Mouse (Mus musculus) myocyte (in vitro differentiated cells): Measurements from ENCODE around the gene Ddit4l. TPM values are rescaled to one million over a fixed set of nuclear protein-coding genes. Genes with fewer than 3 reads are reported as not detected.

Experiments used
- H3K27me3 ChIP-seq: one replicate; pipeline ENCODE4 v1.6.1; 2011; ENCODE audit not compliant: control insufficient read depth, insufficient read depth, insufficient read length
- H3K36me3 ChIP-seq: one replicate; pipeline ENCODE4 v1.6.1; 2011; ENCODE audit not compliant: control insufficient read depth, insufficient read depth
- H3K4me2 ChIP-seq: one replicate; pipeline ENCODE4 v1.6.1; 2011; ENCODE audit warnings: low read depth, control low read depth
- H3K4me3 ChIP-seq: one replicate; pipeline ENCODE4 v1.5.1; 2011; ENCODE audit warnings: mild to moderate bottlenecking, control low read depth, moderate library complexity
- H3K79me2 ChIP-seq: one replicate; pipeline ENCODE4 v1.6.1; 2011; ENCODE audit not compliant: control insufficient read depth, insufficient read depth
- H3ac ChIP-seq: one replicate; pipeline ENCODE4 v1.6.1; 2011; ENCODE audit not compliant: control insufficient read depth, insufficient read length
- CEBPB ChIP-seq: IDR thresholded peaks from 2 replicates; pipeline ENCODE4 v1.6.1; 2011; ENCODE audit warnings: mild to moderate bottlenecking, moderate library complexity; ENCODE audit not compliant: poor library complexity, insufficient read depth, severe bottlenecking
- E2F4 ChIP-seq: IDR thresholded peaks from one replicate; pipeline ENCODE4 v1.6.1; 2011; ENCODE audit warnings: mild to moderate bottlenecking, control low read depth, moderate library complexity; ENCODE audit not compliant: insufficient read depth
- MAX ChIP-seq: IDR thresholded peaks from one replicate; pipeline ENCODE4 v1.6.1; 2011; ENCODE audit warnings: low read depth, mild to moderate bottlenecking, control low read depth
- MYOD1 ChIP-seq, 3 experiments: IDR thresholded peaks; one replicate each; pipeline ENCODE4 v1.6.1; 2011; ENCODE audit warnings: control low read depth in 2 of 3, low read depth in 2 of 3, mild to moderate bottlenecking in 2 of 3, moderate library complexity in 1 of 3; ENCODE audit not compliant: insufficient read length in 2 of 3, control insufficient read depth in 1 of 3
- MYOG ChIP-seq, 3 experiments: IDR thresholded peaks; one replicate each; pipeline ENCODE4 v1.6.1; 2011; ENCODE audit warnings: control low read depth in 2 of 3, low read depth in 2 of 3, mild to moderate bottlenecking in 2 of 3; ENCODE audit not compliant: insufficient read length in 2 of 3, control insufficient read depth in 1 of 3, insufficient read depth in 1 of 3
- POLR2A ChIP-seq: IDR thresholded peaks from one replicate; pipeline ENCODE4 v1.6.1; 2011; ENCODE audit warnings: low read depth, mild to moderate bottlenecking, control low read depth, moderate library complexity; ENCODE audit not compliant: insufficient read length
- POLR2AphosphoS2 ChIP-seq: IDR thresholded peaks from one replicate; pipeline ENCODE4 v1.6.1; 2011; ENCODE audit warnings: low read depth, control low read depth; ENCODE audit not compliant: insufficient read length
- REST ChIP-seq: IDR thresholded peaks from one replicate; pipeline ENCODE4 v1.6.1; 2011; ENCODE audit warnings: mild to moderate bottlenecking, control low read depth, moderate library complexity; ENCODE audit not compliant: insufficient read depth, insufficient read length
- SRF ChIP-seq: IDR thresholded peaks from one replicate; pipeline ENCODE4 v1.6.1; 2011; ENCODE audit warnings: low read depth; ENCODE audit not compliant: control insufficient read depth, insufficient read length
- TCF12 ChIP-seq: IDR thresholded peaks from one replicate; pipeline ENCODE4 v1.6.1; 2011; ENCODE audit warnings: mild to moderate bottlenecking, control low read depth; ENCODE audit not compliant: poor library complexity, insufficient read depth, severe bottlenecking
- TCF3 ChIP-seq: IDR thresholded peaks from one replicate; pipeline ENCODE4 v1.6.1; 2011; ENCODE audit warnings: low read depth, control low read depth; ENCODE audit not compliant: insufficient read length
- USF1 ChIP-seq: IDR thresholded peaks from one replicate; pipeline ENCODE4 v1.6.1; 2011; ENCODE audit warnings: low read depth, mild to moderate bottlenecking, control low read depth, moderate library complexity
- polyA plus RNA-seq: library from polyadenylated mRNA; unstranded; fragments of >200 nt; fragmentation: generic; extraction: Trizol; gene quantifications from one replicate; pipeline ENCODE4 v1.2.1, GENCODE M21; 2012; ENCODE audit warnings: missing spikeins

The Ddit4l gene
- polyA plus RNA-seq, 1 experiment: 2.1 TPM

DNA sequence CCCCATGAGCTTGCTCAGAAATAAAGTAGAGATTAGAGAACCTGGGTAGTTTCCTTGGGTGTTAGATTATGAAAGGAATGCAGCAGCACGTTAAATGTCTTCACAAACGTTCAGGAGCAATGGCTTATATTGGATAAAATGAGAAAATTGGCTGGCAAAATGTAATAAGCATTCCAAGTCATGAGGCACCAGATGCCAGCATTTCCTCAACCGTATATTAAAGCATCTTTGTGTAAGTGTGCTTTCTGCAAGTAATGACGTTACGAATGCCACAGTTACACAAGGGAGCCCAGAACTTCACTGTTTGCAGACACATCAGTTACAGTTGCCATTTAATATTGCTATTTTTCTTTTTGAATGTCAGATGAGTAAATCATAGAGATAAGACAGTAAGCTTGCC, 872 bp upstream of the Ddit4l start:
- H3K79me2 ChIP-seq: no peaks in the 10 kb centered on the region
- no peak for TF ChIP-seq MYOG (IDR thresholded peaks at IDR 0.05; ENCODE audit: control insufficient read depth in 1 of 3, insufficient read depth in 1 of 3, insufficient read length in 2 of 3, low read depth in 2 of 3)
- TF ChIP-seq POLR2A: no peak
- no peak for TF ChIP-seq SRF
- no peak for TF ChIP-seq MAX
- no peak for TF ChIP-seq MYOD1 (IDR thresholded peaks at IDR 0.05; ENCODE audit: control insufficient read depth in 1 of 3, insufficient read length in 2 of 3, low read depth in 2 of 3)
- TF ChIP-seq CEBPB: no peak
- no peaks in the 10 kb centered on the region for H3K36me3 ChIP-seq
- no peak overlapping the region for H3ac ChIP-seq
- H3K27me3 ChIP-seq: no peaks in the 10 kb centered on the region
- no peak overlapping the region for H3K4me2 ChIP-seq
- H3K4me3 ChIP-seq: no peak overlapping the region

DNA sequence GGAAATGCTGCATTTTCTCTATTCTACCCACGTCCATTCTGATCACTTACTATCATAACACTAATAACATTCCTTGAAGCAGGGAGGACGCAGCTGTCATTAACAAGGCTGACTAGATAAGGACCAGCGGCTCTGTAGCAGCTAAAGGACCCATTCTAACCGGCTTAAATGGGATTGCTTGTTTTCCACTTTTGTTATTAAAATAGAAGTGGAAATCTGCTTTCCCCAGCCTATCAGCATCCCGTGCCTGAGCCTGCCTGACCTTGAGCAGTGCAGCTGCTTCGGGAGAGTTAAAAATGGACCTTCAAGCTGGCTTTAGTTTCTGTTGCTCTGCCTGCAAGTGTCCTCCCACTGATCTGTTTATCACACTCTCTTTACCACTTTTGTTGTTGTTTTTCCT, 679 bp downstream of the Ddit4l start:
- no peaks in the 10 kb centered on the region for H3K27me3 ChIP-seq
- no peak overlapping the region for H3K4me2 ChIP-seq
- TF ChIP-seq MYOG (IDR thresholded peaks at IDR 0.05; ENCODE audit: control insufficient read depth in 1 of 3, insufficient read depth in 1 of 3, insufficient read length in 2 of 3, low read depth in 2 of 3) (peak in 1 of 3 experiments; percentile 2), MYOD1 (IDR thresholded peaks at IDR 0.05; ENCODE audit: control insufficient read depth in 1 of 3, insufficient read length in 2 of 3, low read depth in 2 of 3) (peak in 1 of 3 experiments; percentile 28), POLR2AphosphoS2 (no peak), TCF3 (no peak)
- H3K79me2 ChIP-seq: no peaks in the 10 kb centered on the region
- H3K4me3 ChIP-seq: no peak overlapping the region
- H3K36me3 ChIP-seq: no peaks in the 10 kb centered on the region
- H3ac ChIP-seq: no peak overlapping the region

DNA sequence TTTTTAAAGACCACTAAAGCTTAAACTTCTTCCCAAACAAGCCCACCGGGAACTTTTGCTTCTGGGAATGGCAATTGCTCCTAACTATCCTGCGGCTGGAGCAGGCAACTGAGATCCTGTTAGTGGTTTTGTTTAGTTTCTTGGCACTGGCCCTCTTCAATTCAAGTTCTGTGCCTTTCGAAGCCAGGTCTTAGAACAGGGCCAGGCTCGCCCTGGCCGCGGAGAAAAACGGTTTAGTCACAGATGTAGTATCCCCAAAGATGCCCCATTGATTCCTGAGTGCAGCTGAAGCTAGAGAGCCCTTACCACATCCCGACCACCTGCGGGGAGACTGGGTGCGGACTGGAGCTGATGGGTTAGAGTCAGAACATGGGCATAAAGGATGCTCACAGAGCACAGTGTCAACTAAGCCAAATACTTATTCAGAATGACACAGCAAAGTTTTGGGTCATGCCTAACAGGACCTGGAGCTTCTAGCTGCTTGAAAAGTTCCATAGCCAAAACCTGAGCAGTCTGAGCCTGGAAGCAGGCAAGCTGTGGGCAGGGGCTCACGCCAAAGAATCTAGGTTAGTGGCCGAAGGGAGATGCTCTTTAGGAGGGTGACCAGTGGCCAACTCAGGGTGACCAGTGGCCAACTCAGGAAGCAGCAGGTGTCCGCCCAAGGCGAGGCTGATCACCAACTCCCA, 1.6 kb downstream of the Ddit4l start:
- no peaks in the 10 kb centered on the region for H3K79me2 ChIP-seq
- no peaks in the 10 kb centered on the region for H3K36me3 ChIP-seq
- H3K4me2 ChIP-seq: no peak overlapping the region
- TF ChIP-seq TCF12 (no peak), MAX (no peak), TCF3 (no peak), MYOD1 (IDR thresholded peaks at IDR 0.05; ENCODE audit: control insufficient read depth in 1 of 3, insufficient read length in 2 of 3, low read depth in 2 of 3) (no peak), MYOG (IDR thresholded peaks at IDR 0.05; ENCODE audit: control insufficient read depth in 1 of 3, insufficient read depth in 1 of 3, insufficient read length in 2 of 3, low read depth in 2 of 3) (no peak), POLR2AphosphoS2 (no peak), SRF (no peak), POLR2A (no peak), USF1 (no peak), CEBPB (no peak), E2F4 (no peak)
- H3ac ChIP-seq: no peak overlapping the region
- H3K27me3 ChIP-seq: no peaks in the 10 kb centered on the region
- no peak overlapping the region for H3K4me3 ChIP-seq

DNA sequence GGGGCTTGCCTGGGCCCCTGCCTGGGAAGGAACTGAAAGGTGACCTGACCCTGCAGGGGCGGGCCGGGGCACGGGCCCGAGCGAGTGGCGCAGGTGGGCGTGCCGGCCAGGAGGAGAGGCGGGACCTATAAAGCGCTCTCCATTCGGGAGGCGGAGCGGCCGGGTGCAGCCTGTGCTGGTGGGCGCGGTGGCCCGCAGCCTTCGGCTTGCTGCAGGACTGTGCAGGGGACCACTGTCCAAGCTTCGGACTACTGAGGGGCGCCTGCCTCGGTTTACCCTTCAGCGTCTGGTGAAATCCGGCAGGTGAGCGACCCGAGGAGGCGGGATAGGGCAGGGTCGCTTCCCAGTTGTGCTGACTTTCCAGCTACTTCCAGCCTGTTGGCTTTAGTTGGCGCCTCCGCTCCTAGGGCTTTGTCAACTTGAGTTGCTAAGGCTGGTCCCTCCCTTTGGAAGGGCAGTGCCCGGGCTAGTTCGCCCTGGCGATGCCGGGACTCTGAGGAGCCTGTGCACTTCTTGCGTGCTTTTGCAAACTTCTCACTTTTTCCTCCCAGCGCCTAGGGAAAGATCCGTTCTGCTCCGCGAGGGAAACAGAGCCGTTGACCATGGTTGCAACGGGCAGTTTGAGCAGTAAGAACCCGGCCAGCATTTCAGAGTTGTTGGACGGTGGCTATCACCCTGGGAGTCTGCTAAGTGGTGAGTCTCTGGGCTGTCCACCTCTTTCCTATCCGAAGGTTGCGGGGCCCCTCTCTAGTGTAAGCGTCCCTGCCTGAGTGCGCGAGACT, 2.4 kb downstream of the Ddit4l start:
- Histone ChIP-seq H3K36me3 (no peaks in the 10 kb centered on the region), H3K4me2 (peak overlapping the region; percentile 34), H3K4me3 (no peak overlapping the region), H3ac (no peak overlapping the region), H3K79me2 (no peaks in the 10 kb centered on the region), H3K27me3 (no peaks in the 10 kb centered on the region)
- no peak for TF ChIP-seq MYOD1 (IDR thresholded peaks at IDR 0.05; ENCODE audit: control insufficient read depth in 1 of 3, insufficient read length in 2 of 3, low read depth in 2 of 3)
- TF ChIP-seq CEBPB: no peak
- no peak for TF ChIP-seq SRF
- no peak for TF ChIP-seq MYOG (IDR thresholded peaks at IDR 0.05; ENCODE audit: control insufficient read depth in 1 of 3, insufficient read depth in 1 of 3, insufficient read length in 2 of 3, low read depth in 2 of 3)
- TF ChIP-seq MAX: no peak
- no peak for TF ChIP-seq POLR2A
- no peak for TF ChIP-seq REST
- no peak for TF ChIP-seq TCF12
- TF ChIP-seq POLR2AphosphoS2: no peak
- TF ChIP-seq E2F4: no peak
- no peak for TF ChIP-seq TCF3
- TF ChIP-seq USF1: no peak

DNA sequence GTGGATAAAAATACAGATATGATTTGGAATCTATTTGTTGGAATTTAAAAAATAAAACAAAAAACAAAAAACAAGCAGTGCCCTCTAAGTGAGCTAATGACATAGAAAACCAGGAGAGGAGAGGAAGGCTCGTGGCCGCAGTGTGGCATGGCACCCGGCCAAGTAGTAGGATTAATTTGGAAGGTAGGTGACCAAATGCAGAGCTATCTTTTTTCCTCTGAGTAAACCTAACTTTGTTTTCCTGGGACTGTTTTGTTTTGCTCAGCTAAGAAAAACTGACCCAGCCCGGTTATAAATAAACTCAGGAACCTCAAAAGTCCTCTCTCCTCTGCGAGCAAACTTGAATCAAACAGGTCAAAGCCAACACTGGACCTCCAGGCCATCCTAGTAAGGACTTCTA, 3.6 kb downstream of the Ddit4l start:
- no peak overlapping the region for H3K4me2 ChIP-seq
- no peaks in the 10 kb centered on the region for H3K79me2 ChIP-seq
- H3ac ChIP-seq: no peak overlapping the region
- H3K36me3 ChIP-seq: no peaks in the 10 kb centered on the region
- TF ChIP-seq MYOD1 (IDR thresholded peaks at IDR 0.05; ENCODE audit: control insufficient read depth in 1 of 3, insufficient read length in 2 of 3, low read depth in 2 of 3) (no peak), POLR2A (no peak), REST (no peak), MYOG (IDR thresholded peaks at IDR 0.05; ENCODE audit: control insufficient read depth in 1 of 3, insufficient read depth in 1 of 3, insufficient read length in 2 of 3, low read depth in 2 of 3) (no peak), TCF3 (no peak), MAX (no peak), E2F4 (no peak), USF1 (no peak)
- no peak overlapping the region for H3K4me3 ChIP-seq
- no peaks in the 10 kb centered on the region for H3K27me3 ChIP-seq
